Mouse (Mus musculus): ENCODE results near the gene Klhl18. TPM values are rescaled to one million over a fixed set of nuclear protein-coding genes. Genes with fewer than 3 reads are reported as not detected.
"Not testable (repeated sequence)": the region's sequence is repeated elsewhere in the genome, so short reads cannot be mapped to it uniquely, and the experiment has no call there.

Gene Klhl18
- polyA plus RNA-seq, 1 experiment from 2014 or later: 5.8 TPM

- H3K4me2 ChIP-seq (ENCODE audit: low read length): no peak overlapping the region
- TF ChIP-seq CTCF (IDR thresholded peaks at IDR 0.05; ENCODE audit: low read depth): peak; percentile 89
- H3K36me3 ChIP-seq (ENCODE audit: insufficient read depth, low read length): no peaks in the 10 kb centered on the region
- ATAC-seq (replicated peaks; ENCODE audit: low FRiP score, low read depth) (no peak), DNase-seq (ENCODE audit: low spot score) (peak; percentile 93)
- H3K4me1 ChIP-seq (replicated peaks; ENCODE audit: insufficient read depth, low read length): peaks cover 8% of the 10 kb centered on the region
- H3K4me3 ChIP-seq (replicated peaks; ENCODE audit: low read depth, low read length): no peak overlapping the region
- H3K27me3 ChIP-seq (ENCODE audit: insufficient read depth, low read length): no peaks in the 10 kb centered on the region
- H3K9me3 ChIP-seq (replicated peaks; ENCODE audit: low read length): no peaks in the 10 kb centered on the region
- no peak overlapping the region for H3K9ac ChIP-seq (ENCODE audit: low read depth, low read length)
- WGBS: 35% methylated on average over 6 of the region's 6 CpGs
- H3K27ac ChIP-seq: no peak overlapping the region
Measured at GRCm38 (mm10) chr9:110410908-110411887, 65.3 kb downstream of the Klhl18 start.

- ATAC-seq (replicated peaks; ENCODE audit: low FRiP score, low read depth) (peak; percentile 94), DNase-seq (ENCODE audit: low spot score) (peak; percentile 97)
- Histone ChIP-seq H3K27ac (peak within 1 kb of the TSS; percentile 81), H3K9me3 (replicated peaks; ENCODE audit: low read length) (no peaks in the 10 kb centered on the region), H3K36me3 (ENCODE audit: insufficient read depth, low read length) (no peaks in the 10 kb centered on the region), H3K4me3 (replicated peaks; ENCODE audit: low read depth, low read length) (peak within 1 kb of the TSS; percentile 90), H3K27me3 (ENCODE audit: insufficient read depth, low read length) (no peaks in the 10 kb centered on the region), H3K4me2 (ENCODE audit: low read length) (peak within 1 kb of the TSS; percentile 85), H3K4me1 (replicated peaks; ENCODE audit: insufficient read depth, low read length) (peaks cover 8% of the 10 kb centered on the region), H3K9ac (ENCODE audit: low read depth, low read length) (peak within 1 kb of the TSS; percentile 80)
- 1% methylated on average over 38 of the region's 39 CpGs for WGBS
- TF ChIP-seq CTCF (IDR thresholded peaks at IDR 0.05; ENCODE audit: low read depth): no peak; the same call in 1 of the 2 replicates
Measured at GRCm38 (mm10) chr9:110408099-110408773, 68.3 kb downstream of the Klhl18 start, which contains the start of gene Ptpn23. TSS of gene Ptpn23 (minus strand) at chr9:110408213.

- Histone ChIP-seq H3K9ac (ENCODE audit: low read depth, low read length) (peak overlapping the region; percentile 80), H3K4me2 (ENCODE audit: low read length) (peak overlapping the region; percentile 85), H3K4me1 (replicated peaks; ENCODE audit: insufficient read depth, low read length) (peaks cover 8% of the 10 kb centered on the region), H3K36me3 (ENCODE audit: insufficient read depth, low read length) (no peaks in the 10 kb centered on the region), H3K27ac (peak overlapping the region; percentile 81), H3K9me3 (replicated peaks; ENCODE audit: low read length) (no peaks in the 10 kb centered on the region), H3K4me3 (replicated peaks; ENCODE audit: low read depth, low read length) (peak overlapping the region; percentile 90), H3K27me3 (ENCODE audit: insufficient read depth, low read length) (no peaks in the 10 kb centered on the region)
- TF ChIP-seq CTCF (IDR thresholded peaks at IDR 0.05; ENCODE audit: low read depth): 0 out of 2 replicates have a peak, but pooled peaks have one; percentile 22
- peak; percentile 56 for DNase-seq (ENCODE audit: low spot score)
- WGBS: 1% methylated on average over 41 of the region's 41 CpGs
- ATAC-seq (replicated peaks; ENCODE audit: low FRiP score, low read depth): peak; percentile 71
Measured at GRCm38 (mm10) chr9:110407311-110408098, 69.0 kb downstream of the Klhl18 start.

GRCm38 (mm10) chr9:110403240-110403639 lies 73.3 kb downstream of the Klhl18 start:
- not testable (repeated sequence) for DNase-seq (ENCODE audit: low spot score); H3K9me3 ChIP-seq (replicated peaks; ENCODE audit: low read length); H3K4me2 ChIP-seq (ENCODE audit: low read length); H3K4me1 ChIP-seq (replicated peaks; ENCODE audit: insufficient read depth, low read length); H3K27me3 ChIP-seq (ENCODE audit: insufficient read depth, low read length); H3K27ac ChIP-seq; H3K36me3 ChIP-seq (ENCODE audit: insufficient read depth, low read length); H3K4me3 ChIP-seq (replicated peaks; ENCODE audit: low read depth, low read length); ATAC-seq (replicated peaks; ENCODE audit: low FRiP score, low read depth); H3K9ac ChIP-seq (ENCODE audit: low read depth, low read length)
- 0 out of 2 replicates have a peak, but pooled peaks have one; percentile 25 for TF ChIP-seq CTCF (IDR thresholded peaks at IDR 0.05; ENCODE audit: low read depth)
- 91% methylated on average over 4 of the region's 4 CpGs for WGBS

- H3K27me3 ChIP-seq (ENCODE audit: insufficient read depth, low read length): no peaks in the 10 kb centered on the region
- H3K4me1 ChIP-seq (replicated peaks; ENCODE audit: insufficient read depth, low read length): peaks cover 8% of the 10 kb centered on the region
- no peaks in the 10 kb centered on the region for H3K36me3 ChIP-seq (ENCODE audit: insufficient read depth, low read length)
- no peaks in the 10 kb centered on the region for H3K9me3 ChIP-seq (replicated peaks; ENCODE audit: low read length)
- no peak overlapping the region for H3K27ac ChIP-seq
- H3K4me3 ChIP-seq (replicated peaks; ENCODE audit: low read depth, low read length): no peak overlapping the region
- no peak overlapping the region for H3K9ac ChIP-seq (ENCODE audit: low read depth, low read length)
- no peak for TF ChIP-seq CTCF (IDR thresholded peaks at IDR 0.05; ENCODE audit: low read depth)
- DNase-seq (ENCODE audit: low spot score) (no peak), ATAC-seq (replicated peaks; ENCODE audit: low FRiP score, low read depth) (no peak)
- WGBS: 86% methylated on average over 2 of the region's 2 CpGs
- H3K4me2 ChIP-seq (ENCODE audit: low read length): no peak overlapping the region
Measured at GRCm38 (mm10) chr9:110402731-110403130, 73.8 kb downstream of the Klhl18 start.
